Mouse (Mus musculus): Measurements from ENCODE around the gene Ndufs5. TPM values are rescaled to one million over a fixed set of nuclear protein-coding genes. Genes with fewer than 3 reads are reported as not detected.

Gene Ndufs5
- 287 and 321 TPM in 2 replicates for polyA plus RNA-seq (2015; fragmentation: Nextera tagmentation; extraction: Ambion mirVana)

GRCm38 (mm10) chr4:123717574-123718433 is at the start of gene Ndufs5:
TSS of gene Ndufs5 (minus strand) at chr4:123718202.
- no peaks in the 10 kb centered on the region for H3K27me3 ChIP-seq (replicated peaks)
- peak within 1 kb of the TSS; percentile 60 for H3K4me3 ChIP-seq (replicated peaks)
- H3K27ac ChIP-seq: peak within 1 kb of the TSS; percentile 2; the same call in 1 of the 2 replicates
- no peaks in the 10 kb centered on the region; the same call in 1 of the 2 replicates for H3K4me1 ChIP-seq
- peak within 1 kb of the TSS; percentile 65 for H3K9ac ChIP-seq
- peak; percentile 99 for ATAC-seq (ENCODE audit: insufficient read depth, low FRiP score, low read depth)
- no peaks in the 10 kb centered on the region for H3K9me3 ChIP-seq
- H3K4me2 ChIP-seq: peak within 1 kb of the TSS; percentile 64
- WGBS: under 1% methylated on average over 39 of the region's 40 CpGs
- peaks cover 13% of the 10 kb centered on the region; the same call in 1 of the 2 replicates for H3K36me3 ChIP-seq

GRCm38 (mm10) chr4:123765071-123765470 is 47.1 kb upstream of the Ndufs5 start:
- Histone ChIP-seq H3K36me3 (no peaks in the 10 kb centered on the region), H3K27me3 (replicated peaks) (no peaks in the 10 kb centered on the region), H3K27ac (no peak overlapping the region), H3K4me2 (no peak overlapping the region), H3K4me3 (replicated peaks) (no peak overlapping the region), H3K4me1 (no peaks in the 10 kb centered on the region), H3K9me3 (no peaks in the 10 kb centered on the region), H3K9ac (no peak overlapping the region)
- 52% methylated on average over 6 of the region's 6 CpGs for WGBS
- no peak for ATAC-seq (ENCODE audit: insufficient read depth, low FRiP score, low read depth)

- ATAC-seq (ENCODE audit: insufficient read depth, low FRiP score, low read depth): no peak
- 53% methylated on average over 4 of the region's 4 CpGs for WGBS
- no peaks in the 10 kb centered on the region for H3K4me1 ChIP-seq
These were observed 40.3 kb upstream of the Ndufs5 start for GRCm38 (mm10) chr4:123758306-123758705.

GRCm38 (mm10) chr4:123750707-123751312 is 32.8 kb upstream of the Ndufs5 start:
- H3K27ac ChIP-seq: no peak overlapping the region
- H3K9me3 ChIP-seq: no peaks in the 10 kb centered on the region
- ATAC-seq (ENCODE audit: insufficient read depth, low FRiP score, low read depth): no peak
- H3K9ac ChIP-seq: no peak overlapping the region
- H3K4me1 ChIP-seq: peaks cover 11% of the 10 kb centered on the region
- peak overlapping the region; percentile 99 for H3K4me3 ChIP-seq (replicated peaks)
- H3K36me3 ChIP-seq: no peaks in the 10 kb centered on the region
- H3K27me3 ChIP-seq (replicated peaks): no peaks in the 10 kb centered on the region
- H3K4me2 ChIP-seq: peak overlapping the region; percentile 67
- 1% methylated on average over 8 of the region's 8 CpGs for WGBS

More at GRCm38 (mm10) chr4:123758306-123758705, 40.3 kb upstream of the Ndufs5 start:
- no peaks in the 10 kb centered on the region for H3K9me3 ChIP-seq
- H3K4me3 ChIP-seq (replicated peaks): no peak overlapping the region
- no peaks in the 10 kb centered on the region for H3K36me3 ChIP-seq
- H3K27me3 ChIP-seq (replicated peaks): no peaks in the 10 kb centered on the region
- no peak overlapping the region for H3K9ac ChIP-seq
- no peak overlapping the region for H3K27ac ChIP-seq
- H3K4me2 ChIP-seq: no peak overlapping the region

GRCm38 (mm10) chr4:123750152-123750651 is 32.2 kb upstream of the Ndufs5 start, which contains the start of gene Akirin1:
TSS of gene Akirin1 (minus strand) at chr4:123750345.
- peak within 1 kb of the TSS; percentile 86 for H3K4me2 ChIP-seq
- peak; percentile 98 for ATAC-seq (ENCODE audit: insufficient read depth, low FRiP score, low read depth)
- 0% methylated on average over 44 of the region's 46 CpGs for WGBS
- no peaks in the 10 kb centered on the region for H3K36me3 ChIP-seq
- peak within 1 kb of the TSS; percentile 85 for H3K27ac ChIP-seq
- peaks cover 11% of the 10 kb centered on the region for H3K4me1 ChIP-seq
- H3K27me3 ChIP-seq (replicated peaks): no peaks in the 10 kb centered on the region
- no peaks in the 10 kb centered on the region for H3K9me3 ChIP-seq
- peak within 1 kb of the TSS; percentile 92 for H3K9ac ChIP-seq
- peak within 1 kb of the TSS; percentile 99 for H3K4me3 ChIP-seq (replicated peaks)

- peak; percentile 80 for ATAC-seq (ENCODE audit: insufficient read depth, low FRiP score, low read depth)
- under 1% methylated on average over 53 of the region's 55 CpGs for WGBS
- peak overlapping the region; percentile 92 for H3K9ac ChIP-seq
These were observed 31.6 kb upstream of the Ndufs5 start for GRCm38 (mm10) chr4:123749484-123750130.

GRCm38 (mm10) chr4:123748726-123749415 is 30.9 kb upstream of the Ndufs5 start:
- Histone ChIP-seq H3K27me3 (replicated peaks) (no peaks in the 10 kb centered on the region), H3K9ac (no peak overlapping the region), H3K36me3 (no peaks in the 10 kb centered on the region), H3K4me3 (replicated peaks) (peak overlapping the region; percentile 99), H3K4me2 (peak overlapping the region; percentile 86), H3K27ac (peak overlapping the region; percentile 85; the same call in 1 of the 2 replicates), H3K4me1 (peaks cover 11% of the 10 kb centered on the region), H3K9me3 (no peaks in the 10 kb centered on the region)
- no peak for ATAC-seq (ENCODE audit: insufficient read depth, low FRiP score, low read depth)
- WGBS: 10% methylated on average over 10 of the region's 10 CpGs

More at GRCm38 (mm10) chr4:123749484-123750130, 31.6 kb upstream of the Ndufs5 start:
- H3K36me3 ChIP-seq: no peaks in the 10 kb centered on the region
- H3K27ac ChIP-seq: peak overlapping the region; percentile 85
- H3K9me3 ChIP-seq: no peaks in the 10 kb centered on the region
- no peaks in the 10 kb centered on the region for H3K27me3 ChIP-seq (replicated peaks)
- peaks cover 11% of the 10 kb centered on the region for H3K4me1 ChIP-seq
- H3K4me3 ChIP-seq (replicated peaks): peak overlapping the region; percentile 99
- H3K4me2 ChIP-seq: peak overlapping the region; percentile 86

GRCm38 (mm10) chr4:123745221-123745775 is 27.3 kb upstream of the Ndufs5 start:
- no peak for ATAC-seq (ENCODE audit: insufficient read depth, low FRiP score, low read depth)

GRCm38 (mm10) chr4:123742891-123743290 is 24.9 kb upstream of the Ndufs5 start:
- no peaks in the 10 kb centered on the region for H3K27me3 ChIP-seq (replicated peaks)
- 77% methylated on average over 1 of the region's 1 CpGs for WGBS
- no peak overlapping the region for H3K4me3 ChIP-seq (replicated peaks)
- ATAC-seq (ENCODE audit: insufficient read depth, low FRiP score, low read depth): no peak
- H3K4me2 ChIP-seq: no peak overlapping the region
- H3K4me1 ChIP-seq: no peaks in the 10 kb centered on the region
- H3K9ac ChIP-seq: no peak overlapping the region
- peaks cover 22% of the 10 kb centered on the region for H3K36me3 ChIP-seq
- no peaks in the 10 kb centered on the region for H3K9me3 ChIP-seq
- no peak overlapping the region for H3K27ac ChIP-seq

More at GRCm38 (mm10) chr4:123745221-123745775, 27.3 kb upstream of the Ndufs5 start:
- 91% methylated on average over 4 of the region's 4 CpGs for WGBS
- Histone ChIP-seq H3K27ac (no peak overlapping the region), H3K4me2 (no peak overlapping the region), H3K4me3 (replicated peaks) (no peak overlapping the region), H3K9me3 (no peaks in the 10 kb centered on the region), H3K9ac (no peak overlapping the region), H3K27me3 (replicated peaks) (no peaks in the 10 kb centered on the region), H3K4me1 (peaks cover 11% of the 10 kb centered on the region), H3K36me3 (peaks cover 11% of the 10 kb centered on the region; the same call in 1 of the 2 replicates)

- WGBS: 93% methylated on average over 4 of the region's 4 CpGs
- Histone ChIP-seq H3K4me3 (replicated peaks) (no peak overlapping the region), H3K27ac (no peak overlapping the region), H3K36me3 (peaks cover 30% of the 10 kb centered on the region), H3K4me1 (no peaks in the 10 kb centered on the region), H3K4me2 (no peak overlapping the region), H3K9ac (no peak overlapping the region), H3K9me3 (no peaks in the 10 kb centered on the region), H3K27me3 (replicated peaks) (no peaks in the 10 kb centered on the region)
- no peak for ATAC-seq (ENCODE audit: insufficient read depth, low FRiP score, low read depth)
These were observed 20.7 kb upstream of the Ndufs5 start for GRCm38 (mm10) chr4:123738708-123739107.

GRCm38 (mm10) chr4:123733532-123733931 is 15.5 kb upstream of the Ndufs5 start:
- Histone ChIP-seq H3K9me3 (no peaks in the 10 kb centered on the region), H3K36me3 (peaks cover 18% of the 10 kb centered on the region), H3K27ac (no peak overlapping the region), H3K4me1 (no peaks in the 10 kb centered on the region), H3K27me3 (replicated peaks) (no peaks in the 10 kb centered on the region), H3K9ac (no peak overlapping the region), H3K4me3 (replicated peaks) (no peak overlapping the region), H3K4me2 (no peak overlapping the region)
- whole genome bisulfite sequencing: 92% methylated on average over 9 of the region's 9 CpGs
- ATAC-seq (ENCODE audit: insufficient read depth, low FRiP score, low read depth): no peak
